Mouse (Mus musculus): ENCODE data around the gene Adgrv1. TPM values are rescaled to one million over a fixed set of nuclear protein-coding genes. Genes with fewer than 3 reads are reported as not detected.
A peak's percentile ranks its signal among the peaks of the same experiment; 100 is the strongest.
"Not testable (repeated sequence)": the region's sequence is repeated elsewhere in the genome, so short reads cannot be mapped to it uniquely, and the experiment has no call there.

Adgrv1 gene
- polyA plus RNA-seq (2015; fragmentation: Nextera tagmentation; extraction: Ambion mirVana), result 0.82 and 0.83 TPM in 2 replicates

DNA sequence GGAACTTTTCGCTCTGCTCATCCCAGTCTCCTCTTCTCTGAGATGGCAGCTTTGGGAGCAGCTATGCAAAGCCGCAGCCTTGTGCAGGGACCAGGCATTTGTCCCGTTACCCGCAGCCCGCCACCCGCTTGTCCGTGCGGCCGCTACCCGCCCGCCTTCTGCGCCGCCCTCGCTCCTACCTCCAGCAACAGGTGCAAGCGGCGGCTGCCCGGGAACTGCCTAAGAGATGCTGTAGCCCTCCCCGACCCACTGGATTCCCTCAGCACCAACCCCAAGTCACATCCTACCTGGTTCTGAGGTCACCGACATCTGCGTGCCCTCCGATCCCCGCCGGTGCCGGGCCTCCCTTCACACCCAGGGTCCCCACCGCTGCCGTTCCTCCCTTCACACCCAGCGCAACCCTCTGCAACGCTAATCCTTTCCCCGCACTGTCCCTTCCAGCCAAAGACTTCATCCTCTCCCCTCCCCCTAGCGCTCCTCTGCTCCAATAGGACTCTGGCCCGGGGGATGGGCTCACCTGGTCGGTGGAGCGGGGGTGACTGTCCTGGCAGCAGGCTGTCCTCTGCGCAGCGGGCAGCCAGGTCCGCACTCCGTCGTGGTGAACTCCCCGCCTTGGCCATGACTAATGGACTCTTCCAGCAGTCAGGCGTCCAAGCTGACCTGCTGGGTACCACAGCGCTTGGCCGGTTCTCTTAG is at the start of gene Adgrv1:
Gene Adgrv1, minus strand, starts transcription at position 435 of the 696 bp plus-strand sequence.
- H3K9ac ChIP-seq, result peak within 1 kb of the TSS; percentile 20; the same call in 1 of the 2 replicates
- peak within 1 kb of the TSS; percentile 82 for H3K4me2 ChIP-seq (replicated peaks)
- H3K9me3 ChIP-seq, result no peaks in the 10 kb centered on the region
- peak; percentile 99 for ATAC-seq
- H3K27me3 ChIP-seq (replicated peaks), result peaks cover 7% of the 10 kb centered on the region
- peak within 1 kb of the TSS; percentile 41 for H3K4me3 ChIP-seq (replicated peaks)
- H3K36me3 ChIP-seq, result no peaks in the 10 kb centered on the region
- 1% methylated on average over 42 of the region's 42 CpGs for WGBS
- H3K27ac ChIP-seq, result no peak within 1 kb of the TSS
- peaks cover 6% of the 10 kb centered on the region; the same call in 1 of the 2 replicates for H3K4me1 ChIP-seq (replicated peaks)

DNA sequence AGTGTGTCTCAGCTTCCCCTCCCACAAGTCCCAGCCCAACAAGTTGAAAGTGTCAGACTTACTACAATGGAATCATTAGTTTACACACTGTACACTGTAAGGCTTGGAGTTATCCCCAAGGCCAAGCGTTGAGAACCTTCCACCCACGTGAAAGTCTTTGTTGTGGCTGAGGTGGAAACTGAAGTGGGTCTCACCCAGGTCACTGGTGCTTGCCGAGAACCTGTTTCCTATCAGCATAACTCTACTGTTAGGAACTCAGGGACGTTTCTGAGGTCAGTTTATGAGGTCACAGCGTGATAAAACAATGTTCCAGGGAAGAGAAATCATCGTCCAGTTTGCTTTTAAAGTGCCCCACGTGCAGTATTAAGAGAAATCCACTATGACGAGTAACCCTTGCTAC is 42.4 kb upstream of the Adgrv1 start:
- H3K4me1 ChIP-seq (replicated peaks), result no peaks in the 10 kb centered on the region
- H3K9ac ChIP-seq, result no peak overlapping the region
- H3K4me3 ChIP-seq (replicated peaks), result no peak overlapping the region
- ATAC-seq, result no peak
- H3K36me3 ChIP-seq, result no peaks in the 10 kb centered on the region
- no peaks in the 10 kb centered on the region for H3K9me3 ChIP-seq
- no peak overlapping the region for H3K27ac ChIP-seq
- H3K27me3 ChIP-seq (replicated peaks), result no peaks in the 10 kb centered on the region
- WGBS, result 77% methylated on average over 8 of the region's 8 CpGs
- no peak overlapping the region for H3K4me2 ChIP-seq (replicated peaks)

DNA sequence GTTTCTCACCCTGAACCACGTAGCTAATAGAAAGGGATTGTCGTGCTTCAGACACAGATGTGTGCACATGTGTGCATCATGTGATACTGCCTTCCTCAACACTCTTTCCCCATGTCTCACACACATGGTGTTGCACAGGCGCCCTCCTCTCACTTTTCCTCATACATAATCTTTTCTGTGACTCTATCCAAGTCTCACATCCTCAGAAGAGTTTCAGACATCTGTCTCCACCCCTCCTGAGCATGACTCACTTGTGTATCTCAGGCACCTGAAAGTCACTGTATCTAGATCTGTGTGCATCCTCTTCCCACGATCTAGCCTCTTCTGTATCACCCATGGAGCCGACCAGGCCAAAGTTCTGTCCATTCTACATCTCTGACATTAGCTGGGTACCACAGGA is 34.8 kb upstream of the Adgrv1 start:
- Histone ChIP-seq H3K4me2 (replicated peaks) (no peak overlapping the region), H3K27me3 (replicated peaks) (no peaks in the 10 kb centered on the region), H3K9ac (no peak overlapping the region), H3K9me3 (no peaks in the 10 kb centered on the region), H3K36me3 (0 out of 2 replicates have a peak, but pooled peaks cover 16% of the 10 kb centered on the region), H3K4me3 (replicated peaks) (no peak overlapping the region), H3K27ac (no peak overlapping the region), H3K4me1 (replicated peaks) (no peaks in the 10 kb centered on the region)
- 84% methylated on average over 5 of the region's 5 CpGs for WGBS
- no peak for ATAC-seq

DNA sequence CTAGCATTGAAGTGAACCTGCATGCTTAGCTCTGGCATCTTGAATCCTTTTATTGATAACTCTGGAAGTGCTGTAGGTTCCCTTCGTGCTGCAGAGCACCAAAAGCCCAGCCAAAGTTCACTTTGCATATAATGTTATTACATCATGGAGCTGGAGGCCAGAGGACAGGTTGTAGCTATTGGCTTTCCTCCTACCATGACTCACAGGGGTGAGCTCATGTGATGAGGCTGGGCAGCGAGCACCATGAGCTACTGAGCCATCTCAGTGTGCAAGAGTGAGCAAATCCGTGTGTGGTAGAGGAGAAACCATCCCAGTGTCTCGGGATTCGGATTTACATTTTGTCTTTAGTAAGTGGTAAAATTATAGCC is 31.4 kb upstream of the Adgrv1 start:
- ATAC-seq, result peak; percentile 84
- no peaks in the 10 kb centered on the region for H3K27me3 ChIP-seq (replicated peaks)
- WGBS, result 90% methylated on average over 5 of the region's 5 CpGs
- H3K9me3 ChIP-seq, result no peaks in the 10 kb centered on the region
- H3K9ac ChIP-seq, result no peak overlapping the region
- no peak overlapping the region for H3K27ac ChIP-seq
- H3K36me3 ChIP-seq, result 0 out of 2 replicates have a peak, but pooled peaks cover 11% of the 10 kb centered on the region
- H3K4me2 ChIP-seq (replicated peaks), result no peak overlapping the region
- no peaks in the 10 kb centered on the region for H3K4me1 ChIP-seq (replicated peaks)
- H3K4me3 ChIP-seq (replicated peaks), result no peak overlapping the region

DNA sequence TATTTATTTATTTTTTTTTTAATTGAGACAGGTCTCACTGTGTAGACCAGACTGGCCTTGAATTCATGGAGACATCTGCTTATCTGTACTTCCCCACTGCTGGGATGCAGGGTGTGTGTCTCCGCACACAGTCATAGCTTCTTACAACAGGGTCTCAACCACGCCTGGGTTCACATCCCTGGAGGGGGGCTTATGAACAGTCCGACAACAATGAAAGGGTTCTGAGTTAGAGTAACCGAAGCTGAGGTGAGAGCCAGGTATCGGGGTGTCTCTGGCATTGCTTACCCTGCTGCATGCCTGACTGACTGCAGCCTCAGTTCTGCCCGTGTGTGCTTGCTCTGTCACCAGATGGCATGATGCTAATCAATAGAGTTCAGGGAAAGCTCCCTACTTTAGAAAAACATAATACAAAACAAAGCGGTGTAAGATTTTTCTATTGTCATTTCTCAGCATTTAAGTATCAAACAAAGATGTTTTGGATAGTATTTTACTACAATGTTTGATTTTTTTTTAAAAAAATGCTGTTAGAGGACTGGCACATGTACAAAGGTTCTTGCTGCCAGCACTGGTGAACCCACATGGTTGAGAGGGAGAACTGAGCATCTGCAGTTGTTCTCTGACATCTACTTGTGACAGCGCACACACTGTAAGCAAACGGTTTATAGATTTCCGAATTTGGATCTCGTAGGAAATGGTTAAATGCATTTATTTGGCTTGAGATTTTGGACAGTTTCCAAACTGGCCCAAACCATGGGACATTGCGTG is 30.8 kb upstream of the Adgrv1 start:
- Histone ChIP-seq H3K27me3 (replicated peaks) (no peaks in the 10 kb centered on the region), H3K4me2 (replicated peaks) (no peak overlapping the region), H3K4me3 (replicated peaks) (no peak overlapping the region), H3K27ac (no peak overlapping the region), H3K9me3 (no peaks in the 10 kb centered on the region), H3K9ac (no peak overlapping the region), H3K36me3 (0 out of 2 replicates have a peak, but pooled peaks cover 9% of the 10 kb centered on the region), H3K4me1 (replicated peaks) (0 out of 2 replicates have a peak, but pooled peaks cover 3% of the 10 kb centered on the region)
- peak; percentile 56; the same call in 1 of the 2 replicates for ATAC-seq
- 87% methylated on average over 12 of the region's 12 CpGs for WGBS

DNA sequence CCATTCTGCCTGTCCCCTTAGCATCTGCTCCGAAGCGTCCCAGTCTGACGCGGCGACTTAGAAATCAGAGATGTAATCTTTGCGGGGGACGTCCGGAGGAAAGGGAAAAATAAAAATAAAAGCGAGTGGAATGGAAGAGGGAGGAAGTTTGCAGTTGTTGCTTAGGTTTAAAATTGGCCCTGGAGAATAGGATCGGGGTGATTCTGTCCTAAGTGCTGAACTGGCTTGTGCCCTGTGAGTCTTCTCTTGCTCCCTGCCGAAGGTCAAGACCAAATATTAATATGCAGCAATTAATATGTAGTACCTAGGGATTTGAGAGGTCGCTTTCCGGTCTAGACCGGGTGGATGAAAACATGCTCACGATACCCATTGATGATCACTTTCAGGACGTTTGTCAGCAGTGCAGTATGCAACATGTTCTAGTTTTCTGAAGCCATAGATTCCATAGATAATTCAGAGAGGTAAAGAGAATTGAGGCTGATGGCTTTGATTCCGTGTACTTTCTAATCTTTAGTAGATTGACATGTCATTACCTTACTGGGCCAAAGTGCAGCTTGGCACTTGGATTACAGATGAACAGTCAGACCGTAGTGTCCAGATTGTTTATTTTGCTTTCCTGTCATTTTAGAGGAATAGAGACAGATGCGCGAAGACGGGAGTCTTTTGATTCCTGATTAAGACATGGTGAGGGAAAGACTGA is 25.2 kb upstream of the Adgrv1 start:
- 3% methylated on average over 21 of the region's 21 CpGs for WGBS
- peak; percentile 11 for ATAC-seq
- H3K36me3 ChIP-seq, result no peaks in the 10 kb centered on the region
- H3K9ac ChIP-seq, result peak overlapping the region; percentile 79
- H3K9me3 ChIP-seq, result no peaks in the 10 kb centered on the region
- H3K4me3 ChIP-seq (replicated peaks), result peak overlapping the region; percentile 79
- peak overlapping the region; percentile 61 for H3K4me2 ChIP-seq (replicated peaks)
- 0 out of 2 replicates have a peak, but pooled peaks cover 4% of the 10 kb centered on the region for H3K4me1 ChIP-seq (replicated peaks)
- H3K27me3 ChIP-seq (replicated peaks), result no peaks in the 10 kb centered on the region
- H3K27ac ChIP-seq, result peak overlapping the region; percentile 84

DNA sequence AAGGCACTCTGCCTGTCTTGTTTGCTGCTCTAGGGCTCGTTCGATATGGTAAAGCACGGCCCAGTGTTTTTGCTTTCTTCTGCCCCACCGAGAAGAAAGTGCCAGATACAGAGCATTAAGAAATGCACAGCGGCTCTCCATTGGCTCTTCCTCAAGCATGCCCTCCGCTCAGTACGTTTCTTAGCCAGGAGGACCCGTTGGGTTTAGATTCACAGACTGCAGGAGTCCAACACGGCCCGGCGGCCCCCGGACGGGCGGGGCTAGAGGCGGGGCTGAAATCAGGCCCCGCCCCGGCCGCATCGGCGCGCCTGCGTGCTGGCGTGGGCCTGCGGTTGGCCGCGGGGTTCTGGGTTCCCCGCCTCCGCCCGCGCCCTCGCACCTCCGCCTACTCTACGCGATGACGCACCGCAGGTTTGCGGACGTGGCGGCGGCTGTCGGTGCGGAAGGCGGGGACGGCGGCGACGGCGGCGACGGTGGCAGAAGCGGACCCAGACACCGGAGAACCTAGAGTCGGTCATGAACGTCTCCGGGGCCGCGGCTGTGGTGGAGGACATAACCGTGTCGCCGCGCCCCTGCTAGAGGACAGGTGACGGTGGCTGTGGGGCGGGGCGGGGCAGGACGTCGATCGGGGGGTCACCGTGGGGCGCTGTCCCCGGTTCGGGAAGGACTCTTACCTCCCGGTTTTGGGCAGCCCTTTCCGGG is 24.5 kb upstream of the Adgrv1 start, which contains the start of gene Lysmd3:
Gene Lysmd3, plus strand, starts transcription at position 313 of the 702 bp plus-strand sequence.
- H3K4me3 ChIP-seq (replicated peaks), result peak within 1 kb of the TSS; percentile 79
- H3K27me3 ChIP-seq (replicated peaks), result no peaks in the 10 kb centered on the region
- 0 out of 2 replicates have a peak, but pooled peaks cover 4% of the 10 kb centered on the region for H3K4me1 ChIP-seq (replicated peaks)
- peak within 1 kb of the TSS; percentile 79 for H3K9ac ChIP-seq
- peak within 1 kb of the TSS; percentile 84 for H3K27ac ChIP-seq
- H3K4me2 ChIP-seq (replicated peaks), result peak within 1 kb of the TSS; percentile 61
- under 1% methylated on average over 73 of the region's 73 CpGs for WGBS
- no peaks in the 10 kb centered on the region for H3K9me3 ChIP-seq
- peak; percentile 100 for ATAC-seq
- H3K36me3 ChIP-seq, result no peaks in the 10 kb centered on the region

DNA sequence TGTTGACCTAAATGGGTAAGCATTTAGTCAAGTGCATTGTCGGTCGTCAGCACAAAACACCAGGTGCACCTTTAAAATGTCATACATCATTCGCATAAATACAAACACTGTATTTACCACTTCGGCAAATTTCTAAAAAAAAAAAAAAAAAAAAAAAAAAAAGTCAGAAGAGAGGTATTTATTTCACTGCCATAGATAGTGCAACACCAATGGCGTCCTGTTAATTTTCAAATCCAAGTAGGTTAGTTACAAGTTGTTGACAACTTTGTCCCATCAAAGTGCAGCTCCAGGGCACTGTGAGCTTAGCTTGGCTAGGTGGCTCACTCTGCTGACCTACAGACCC is 24.0 kb upstream of the Adgrv1 start:
- peak overlapping the region; percentile 61 for H3K4me2 ChIP-seq (replicated peaks)

DNA sequence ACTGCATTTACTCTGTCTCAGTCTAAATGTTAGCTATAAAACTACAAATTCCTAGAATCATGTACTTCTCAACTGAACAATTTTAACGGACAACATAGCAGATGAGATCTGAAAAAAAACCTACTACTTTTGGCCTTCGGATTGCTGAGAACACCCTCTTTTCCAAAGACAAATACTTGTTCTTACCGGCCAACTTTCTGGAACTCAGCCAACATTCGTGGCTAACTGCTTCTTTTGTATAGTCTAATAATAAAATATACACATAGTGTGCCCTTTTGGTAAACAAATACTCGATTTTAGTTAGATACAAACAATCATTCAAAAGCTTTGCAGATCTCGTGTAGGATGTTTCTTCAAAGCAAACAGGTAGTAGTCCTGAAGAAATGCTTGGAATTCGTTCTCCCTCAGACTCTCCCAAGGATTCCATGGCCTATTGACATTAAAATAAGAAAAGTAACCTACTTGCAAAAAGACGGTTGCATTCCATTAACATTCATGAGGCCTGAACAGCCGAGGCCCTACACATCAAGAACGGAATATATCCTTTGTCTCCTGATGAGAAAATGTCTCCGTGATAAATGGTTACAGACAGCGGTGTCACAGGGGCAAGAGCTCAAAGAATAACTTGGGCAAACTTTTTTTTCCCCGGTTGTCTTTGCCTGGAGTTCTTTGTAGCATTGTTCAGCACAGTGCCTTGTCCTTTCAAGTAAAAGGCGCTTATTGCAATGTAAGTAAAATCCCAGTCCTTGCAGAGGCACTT is 23.3 kb upstream of the Adgrv1 start:
- ATAC-seq, result no peak
- Histone ChIP-seq H3K4me2 (replicated peaks) (0 out of 2 replicates have a peak overlapping the region, but pooled peaks have one; percentile 14), H3K9me3 (no peaks in the 10 kb centered on the region), H3K27me3 (replicated peaks) (no peaks in the 10 kb centered on the region), H3K9ac (no peak overlapping the region), H3K4me1 (replicated peaks) (0 out of 2 replicates have a peak, but pooled peaks cover 4% of the 10 kb centered on the region), H3K4me3 (replicated peaks) (no peak overlapping the region), H3K36me3 (no peaks in the 10 kb centered on the region), H3K27ac (no peak overlapping the region)
- WGBS, result 26% methylated on average over 14 of the region's 14 CpGs

More for the DNA sequence above, 24.0 kb upstream of the Adgrv1 start:
- Histone ChIP-seq H3K27ac (peak overlapping the region; percentile 81), H3K36me3 (no peaks in the 10 kb centered on the region), H3K9me3 (no peaks in the 10 kb centered on the region), H3K9ac (peak overlapping the region; percentile 41), H3K27me3 (replicated peaks) (no peaks in the 10 kb centered on the region), H3K4me3 (replicated peaks) (peak overlapping the region; percentile 79), H3K4me1 (replicated peaks) (0 out of 2 replicates have a peak, but pooled peaks cover 4% of the 10 kb centered on the region)
- no peak for ATAC-seq
- 18% methylated on average over 5 of the region's 5 CpGs for whole genome bisulfite sequencing

DNA sequence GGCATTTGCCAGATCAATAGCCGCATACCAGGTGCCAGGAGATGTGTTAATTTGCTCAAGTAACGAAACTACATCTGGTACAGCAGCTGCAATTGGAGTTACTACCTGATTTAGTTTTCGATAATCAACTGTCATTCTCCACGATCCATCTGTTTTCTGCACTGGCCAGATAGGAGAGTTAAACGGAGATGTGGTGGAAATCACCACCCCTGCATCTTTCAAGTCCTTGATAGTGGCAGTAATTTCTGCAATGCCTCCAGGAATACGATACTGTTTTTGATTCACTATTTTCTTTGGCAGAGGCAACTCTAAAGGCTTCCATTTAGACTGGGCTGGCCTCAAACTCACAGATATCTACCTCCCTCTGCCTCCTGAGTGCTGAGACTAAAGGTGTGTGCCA is 17.4 kb upstream of the Adgrv1 start:
- WGBS, result 86% methylated on average over 5 of the region's 6 CpGs
- H3K9me3 ChIP-seq; H3K36me3 ChIP-seq; ATAC-seq; H3K27ac ChIP-seq; H3K4me1 ChIP-seq (replicated peaks); H3K9ac ChIP-seq; H3K4me3 ChIP-seq (replicated peaks); H3K27me3 ChIP-seq (replicated peaks); H3K4me2 ChIP-seq (replicated peaks): not testable (repeated sequence)

DNA sequence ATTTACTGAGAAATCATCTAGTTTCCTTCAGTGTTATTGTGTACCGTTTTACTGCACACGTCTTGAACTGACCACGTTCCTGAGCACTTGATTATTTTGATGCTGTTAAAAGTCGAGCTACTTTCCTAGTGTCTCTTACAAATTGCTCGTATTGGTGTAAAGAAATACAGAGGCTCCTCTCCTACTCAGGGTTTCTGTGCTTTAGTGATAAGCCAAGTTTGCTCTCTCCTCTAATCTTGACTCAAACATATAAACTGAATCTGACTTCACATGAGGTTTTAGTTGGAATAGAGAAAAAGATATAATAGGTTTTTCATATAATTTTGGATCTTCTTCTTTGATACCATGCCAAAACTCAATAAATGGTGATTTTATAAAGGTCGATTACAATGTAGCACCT is 13.4 kb upstream of the Adgrv1 start:
- Histone ChIP-seq H3K4me1 (replicated peaks) (no peaks in the 10 kb centered on the region), H3K27ac (no peak overlapping the region), H3K27me3 (replicated peaks) (no peaks in the 10 kb centered on the region), H3K4me3 (replicated peaks) (no peak overlapping the region), H3K4me2 (replicated peaks) (no peak overlapping the region), H3K9me3 (no peaks in the 10 kb centered on the region), H3K9ac (no peak overlapping the region), H3K36me3 (no peaks in the 10 kb centered on the region)
- 79% methylated on average over 6 of the region's 6 CpGs for WGBS
- no peak for ATAC-seq

All from intestine, embryonic 15.5 days (tissue).